Mouse (Mus musculus): Measurements from ENCODE around the gene Naa25. TPM values are rescaled to one million over a fixed set of nuclear protein-coding genes. Genes with fewer than 3 reads are reported as not detected.

Naa25 gene
- total RNA-seq, 2 experiments from 2014 or later: 29.9 to 31.7 TPM

Other genes with a start within 250 kb of the Naa25 start
- gene Ptpn11, start 206.5 kb upstream of the Naa25 start, total RNA-seq (2021): 10 to 100 TPM; 87.4 TPM
- gene Rpl6, start 193.5 kb upstream of the Naa25 start, total RNA-seq (2021): 1,000 to 10,000 TPM; 1,172 to 1,181 TPM
- gene Hectd4, start 177.7 kb upstream of the Naa25 start, total RNA-seq (2021): 10 to 100 TPM; 25.0 to 32.0 TPM
- 10 to 100 TPM; 58.7 to 77.7 TPM for gene Trafd1, start 12.3 kb upstream of the Naa25 start, total RNA-seq (2021)
- 1 to 10 TPM; 2.9 to 5.6 TPM for gene Tmem116, start 54.0 kb downstream of the Naa25 start, total RNA-seq (2021)
- 100 to 1,000 TPM; 136 to 146 TPM for gene Erp29, start 54.6 kb downstream of the Naa25 start, total RNA-seq (2021)
- gene Adam1b, start 105.5 kb downstream of the Naa25 start, total RNA-seq (2021): not detected
- 1 to 10 TPM; 9.6 to 9.9 TPM for gene Adam1a, start 147.5 kb downstream of the Naa25 start, total RNA-seq (2021)
- not detected for gene Gm42878, start 147.5 kb downstream of the Naa25 start, total RNA-seq (2021)
- gene Mapkapk5, start 148.0 kb downstream of the Naa25 start, total RNA-seq (2021): 10 to 100 TPM; 82.4 to 92.1 TPM
- gene Aldh2, start 195.9 kb downstream of the Naa25 start, total RNA-seq (2021): 100 to 1,000 TPM; 858 to 942 TPM
- 10 to 100 TPM; 13.3 to 14.5 TPM for gene Acad12, start 221.0 kb downstream of the Naa25 start, total RNA-seq (2021)